Mouse (Mus musculus) lung, embryonic 16.5 days (tissue): ENCODE measurements around the gene Chrng. TPM values are rescaled to one million over a fixed set of nuclear protein-coding genes. Genes with fewer than 3 reads are reported as not detected.

Source experiments
- ATAC-seq: fragments of 200-750 bp; cut with Nextera tagmentation; 2 replicates; pipeline ENCODE4 v1.8.0; 2017; ENCODE audit warnings: low read depth, mild to moderate bottlenecking, moderate library complexity
- H3K27ac ChIP-seq: fragments of 300-500 bp; sonication (generic); 2 replicates; pipeline ENCODE4 v1.5.1; 2014; ENCODE audit warnings: mild to moderate bottlenecking, control low read depth, low read length
- H3K27me3 ChIP-seq: fragments of 300-500 bp; sonication (generic); 2 replicates; pipeline ENCODE4 v1.6.1; 2014; ENCODE audit warnings: low read depth, low read length, mixed read lengths; ENCODE audit not compliant: control insufficient read depth, insufficient read depth
- H3K36me3 ChIP-seq: fragments of 300-500 bp; sonication (generic); 2 replicates; pipeline ENCODE4 v1.6.1; 2014; ENCODE audit warnings: low read length; ENCODE audit not compliant: control insufficient read depth, insufficient read depth
- H3K4me1 ChIP-seq: fragments of 300-500 bp; sonication (generic); replicated peaks from 2 replicates; pipeline ENCODE4 v1.6.1; 2014; ENCODE audit warnings: low read length, mixed read lengths; ENCODE audit not compliant: control insufficient read depth, insufficient read depth
- H3K4me2 ChIP-seq: fragments of 300-500 bp; sonication (generic); 2 replicates; pipeline ENCODE4 v1.6.1; 2014; ENCODE audit warnings: low read depth, low read length, control low read depth
- H3K4me3 ChIP-seq: fragments of 300-500 bp; sonication (generic); 2 replicates; pipeline ENCODE4 v1.5.1; 2014; ENCODE audit warnings: mild to moderate bottlenecking, low read length, control low read depth
- H3K9ac ChIP-seq: fragments of 300-500 bp; sonication (generic); 2 replicates; pipeline ENCODE4 v1.6.1; 2014; ENCODE audit warnings: low read length, control low read depth
- H3K9me3 ChIP-seq: fragments of 300-500 bp; sonication (generic); 2 replicates; pipeline ENCODE4 v1.6.1; 2016; ENCODE audit warnings: low read length; ENCODE audit not compliant: control insufficient read depth
- WGBS: fragments of 180-500 bp; shearing (Covaris S2); extraction: QIAGEN DNeasy Blood & Tissue Kit; methylation state at CpG from one replicate; pipeline ENCODE4 v1.1.7; 2014; 5-methylcytosine and 5-hydroxymethylcytosine counted together
- polyA plus RNA-seq: library from polyadenylated mRNA; unstranded; fragments of >200 nt; fragmentation: Nextera tagmentation; extraction: Ambion mirVana; gene quantifications from 2 replicates; pipeline ENCODE4 v1.2.1, GENCODE M21; 2015

The Chrng gene
- polyA plus RNA-seq, 1 experiment from 2014 or later = 0.43 TPM

GRCm38 (mm10) chr1:87259316-87259715 is 54.9 kb downstream of the Chrng start:
- Histone ChIP-seq H3K4me2 (no peak overlapping the region), H3K27ac (no peak overlapping the region), H3K9ac (no peak overlapping the region), H3K4me1 (no peaks in the 10 kb centered on the region), H3K4me3 (no peak overlapping the region), H3K27me3 (peaks cover 56% of the 10 kb centered on the region), H3K9me3 (no peaks in the 10 kb centered on the region), H3K36me3 (no peaks in the 10 kb centered on the region)
- 64% methylated on average over 2 of the region's 2 CpGs for WGBS
- ATAC-seq = no peak

Other genes starting within 250 kb of the Chrng start
- not detected in 2 replicates for gene Alppl2, start 114.7 kb upstream of the Chrng start, polyA plus RNA-seq
- 0.18 TPM in 1 of 2 replicates, not detected in the other for gene Alpi, start 103.1 kb upstream of the Chrng start, polyA plus RNA-seq
- not detected in 2 replicates for gene Akp3, start 79.7 kb upstream of the Chrng start, polyA plus RNA-seq
- gene Ecel1, start 48.1 kb upstream of the Chrng start, polyA plus RNA-seq = 0.92 and 0.94 TPM in 2 replicates
- gene Prss56, start 21.3 kb upstream of the Chrng start, polyA plus RNA-seq = 0.09 TPM in 1 of 2 replicates, not detected in the other
- gene Chrnd, start 14.1 kb upstream of the Chrng start, polyA plus RNA-seq = 0.26 and 0.48 TPM in 2 replicates
- gene Eif4e2, start 9.3 kb downstream of the Chrng start, polyA plus RNA-seq = 141 and 146 TPM in 2 replicates
- gene Efhd1, start 59.7 kb downstream of the Chrng start, polyA plus RNA-seq = 0.31 and 0.65 TPM in 2 replicates
- gene Gigyf2, start 122.3 kb downstream of the Chrng start, polyA plus RNA-seq = 47.2 and 48.9 TPM in 2 replicates
- 7.6 and 10.1 TPM in 2 replicates for gene Kcnj13, start 190.1 kb downstream of the Chrng start, polyA plus RNA-seq